In genomic region chr17:35822964-35823937, GRCm38 (mm10) we compare ENCODE assay signal across 8 mouse cellular contexts. TPM values are rescaled to one million over a fixed set of nuclear protein-coding genes. Genes with fewer than 3 reads are reported as not detected.
DNase-seq lines count a peak whose midpoint lies in the region; ATAC-seq and TF ChIP-seq lines count a peak whose summit lies in the region.

Gene Flot1, plus strand, starts transcription at chr17:35823230.

- WGBS in hindbrain, embryonic 11.5 days: under 1% methylated on average over 44 of the region's 47 CpGs

- peak within 1 kb of the TSS; percentile 57 for H3K9ac ChIP-seq in hindbrain, embryonic 11.5 days (ENCODE audit: low read depth, low read length)

- peak within 1 kb of the TSS; percentile 77 for H3K27ac ChIP-seq in hindbrain, embryonic 11.5 days (ENCODE audit: low read depth, low read length)

- peak within 1 kb of the TSS; percentile 58 for H3K4me3 ChIP-seq in hindbrain, embryonic 11.5 days (ENCODE audit: low read depth, low read length)

- peak; percentile 86 for DNase-seq in Patski (ENCODE audit: low read depth, low spot score)
- peak; percentile 88 to 92 for DNase-seq in cerebellum, postnatal 10 days
- peak; percentile 73 to 79 for DNase-seq in frontal cortex, postnatal 10 days (ENCODE audit: low spot score in 2 of 2)
- DNase-seq in hindbrain, embryonic 11.5 days (ENCODE audit: low spot score): peak; percentile 91
- peak; percentile 61 to 70 for DNase-seq in layer of hippocampus, postnatal 25 days (ENCODE audit: extremely low spot score in 1 of 2, low spot score in 1 of 2)
- DNase-seq in lung, postnatal 4 days: peak; percentile 92 to 94
- DNase-seq in right cerebral cortex, adult 18-20 months: peak; percentile 73
- peak; percentile 62 for DNase-seq in urinary bladder, postnatal 10 days (ENCODE audit: low spot score)

- peak; percentile 72 for ATAC-seq in Patski
- ATAC-seq in hindbrain, embryonic 11.5 days (ENCODE audit: low FRiP score): peak; percentile 91

- in situ Hi-C loops in Patski (cut with MboI; ENCODE audit: low pct_unique_long_range_greater_than_20kb): loop anchor here (10.0 kb wide), 1 partner anchor 238 kb away; no protein-coding TSS in a partner anchor

- no peaks in the 10 kb centered on the region for H3K27me3 ChIP-seq in Patski
- H3K27me3 ChIP-seq in hindbrain, embryonic 11.5 days (ENCODE audit: control insufficient read depth, insufficient read depth, low read length): peaks cover 12% of the 10 kb centered on the region; the same call in 1 of the 2 replicates

- H3K4me1 ChIP-seq in hindbrain, embryonic 11.5 days (replicated peaks; ENCODE audit: control insufficient read depth, insufficient read depth, low read length): 0 out of 2 replicates have a peak, but pooled peaks cover 3% of the 10 kb centered on the region

- POLR2A ChIA-PET in Patski (lab: Charles Lee): interaction anchor here (0.5 to 6.8 kb wide), 15 partner anchors 10 to 120 kb away, joined by 3 to 48 read pairs (median 4); partner anchors contain the start of gene Ddr1

- peak within 1 kb of the TSS; percentile 90 for H3K4me2 ChIP-seq in hindbrain, embryonic 11.5 days (replicated peaks; ENCODE audit: low read depth, low read length)

- no peaks in the 10 kb centered on the region for H3K9me3 ChIP-seq in hindbrain, embryonic 11.5 days (ENCODE audit: control insufficient read depth, low read length)

- H3K36me3 ChIP-seq in hindbrain, embryonic 11.5 days (ENCODE audit: control insufficient read depth, insufficient read depth, low read length): no peaks in the 10 kb centered on the region

- CTCF ChIA-PET in Patski (lab: Charles Lee): interaction anchor here (1.1 to 9.5 kb wide), 4 partner anchors 9 to 84 kb away, joined by 3 to 79 read pairs (median 4); no protein-coding TSS in a partner anchor

- TF ChIP-seq CTCF in Patski (IDR thresholded peaks at IDR 0.05): no peak

RNA-seq across cellular contexts. Expression of gene Flot1, which starts in this region (rescaled TPM):
- 308 TPM for polyA plus RNA-seq in Patski (2021)
- polyA plus RNA-seq in hindbrain, embryonic 11.5 days (2014; fragmentation: Nextera tagmentation; extraction: Ambion mirVana): 48.1 and 50.0 TPM in 2 replicates
- 100 to 1,000 TPM; 122 to 132 TPM for total RNA-seq in layer of hippocampus, postnatal 25 days (2021)

Comparison
In these comparisons a context has a peak if more than half of its experiments do, and no peak if none do; other contexts are left out.
1. Peak in every context shown above with its lines: DNase-seq, ATAC-seq, H3K4me3 ChIP-seq and H3K27ac ChIP-seq.